Comparison of ENCODE assay signal across 8 mouse cellular contexts in genomic region chr8:35193771-35194170, GRCm38 (mm10).
DNase-seq lines count a peak whose midpoint lies in the region; ATAC-seq and TF ChIP-seq lines count a peak whose summit lies in the region.

No protein-coding gene starts in this region.

- no peak overlapping the region for H3K9ac ChIP-seq in liver, adult 2 months (ENCODE audit: low read depth, low read length)
- no peak overlapping the region for H3K9ac ChIP-seq in liver, embryonic 12.5 days
- no peak overlapping the region for H3K9ac ChIP-seq in forebrain, postnatal 0 days
- no peak overlapping the region for H3K9ac ChIP-seq in lung, postnatal 0 days (replicated peaks; ENCODE audit: low read depth)

- no peaks in the 10 kb centered on the region for H3K9me3 ChIP-seq in liver, embryonic 12.5 days (replicated peaks)
- no peaks in the 10 kb centered on the region for H3K9me3 ChIP-seq in forebrain, postnatal 0 days (ENCODE audit: low read length)
- no peaks in the 10 kb centered on the region for H3K9me3 ChIP-seq in lung, postnatal 0 days (ENCODE audit: low read length)

- DNase-seq in embryo, embryonic 10 days (ENCODE audit: low spot score): peak; percentile 22
- no peak for DNase-seq in embryo, embryonic 11 days
- DNase-seq in liver, adult 2 months (ENCODE audit: extremely low read depth, low read depth, low spot score): peak; percentile 89
- DNase-seq in forebrain, postnatal 0 days: peak; percentile 56
- DNase-seq in lung, postnatal 0 days (ENCODE audit: low spot score): peak; percentile 79
- DNase-seq in testis, postnatal 14 days (ENCODE audit: low spot score): no peak

- no peaks in the 10 kb centered on the region for H3K27me3 ChIP-seq in liver, adult 2 months (ENCODE audit: control insufficient read depth, insufficient read depth, low read length)
- H3K27me3 ChIP-seq in liver, embryonic 12.5 days (replicated peaks): no peaks in the 10 kb centered on the region
- no peaks in the 10 kb centered on the region for H3K27me3 ChIP-seq in forebrain, postnatal 0 days (ENCODE audit: insufficient read depth, low read length)
- no peaks in the 10 kb centered on the region for H3K27me3 ChIP-seq in lung, postnatal 0 days (replicated peaks; ENCODE audit: insufficient read depth, low read length)

- TF ChIP-seq POLR2A in liver, adult 2 months (IDR thresholded peaks at IDR 0.05; ENCODE audit: extremely low read depth, insufficient read depth, low read length): no peak

- no peak overlapping the region for H3K4me2 ChIP-seq in liver, embryonic 12.5 days
- no peak overlapping the region for H3K4me2 ChIP-seq in forebrain, postnatal 0 days (ENCODE audit: low read depth)
- H3K4me2 ChIP-seq in lung, postnatal 0 days (replicated peaks; ENCODE audit: low read depth, low read length): no peak overlapping the region

- H3K79me2 ChIP-seq in liver, adult 2 months (ENCODE audit: control insufficient read depth, insufficient read depth, low read length): no peaks in the 10 kb centered on the region

- TF ChIP-seq EP300 in lung, postnatal 0 days (IDR thresholded peaks at IDR 0.05): no peak

- TF ChIP-seq CTCF in liver, adult 2 months (IDR thresholded peaks at IDR 0.05; ENCODE audit: low read depth, low read length): peak; percentile 63
- peak; percentile 46 for TF ChIP-seq CTCF in forebrain, postnatal 0 days (IDR thresholded peaks at IDR 0.05; ENCODE audit: low read depth)
- TF ChIP-seq CTCF in lung, postnatal 0 days (IDR thresholded peaks at IDR 0.05): peak; percentile 57

- H3K36me3 ChIP-seq in liver, adult 2 months (ENCODE audit: control insufficient read depth, insufficient read depth, low read length): no peaks in the 10 kb centered on the region
- H3K36me3 ChIP-seq in liver, embryonic 12.5 days: no peaks in the 10 kb centered on the region
- H3K36me3 ChIP-seq in forebrain, postnatal 0 days (ENCODE audit: insufficient read depth): no peaks in the 10 kb centered on the region
- H3K36me3 ChIP-seq in lung, postnatal 0 days (ENCODE audit: insufficient read depth, low read length): no peaks in the 10 kb centered on the region

- no peak overlapping the region for H3K4me3 ChIP-seq in liver, adult 2 months (ENCODE audit: insufficient read depth, low read depth, low read length)
- no peak overlapping the region for H3K4me3 ChIP-seq in liver, embryonic 12.5 days
- no peak overlapping the region for H3K4me3 ChIP-seq in forebrain, postnatal 0 days (ENCODE audit: low read depth, low read length)
- no peak overlapping the region for H3K4me3 ChIP-seq in lung, postnatal 0 days (ENCODE audit: low read depth, low read length)

- WGBS in liver, adult 2 months: 0% methylated on average over 1 of the region's 1 CpGs
- WGBS in liver, embryonic 12.5 days (ENCODE audit: insufficient replicate concordance): 55% methylated on average over 1 of the region's 1 CpGs
- WGBS in forebrain, postnatal 0 days: 4% methylated on average over 1 of the region's 1 CpGs
- WGBS in lung, postnatal 0 days: 7% methylated on average over 1 of the region's 1 CpGs

- peaks cover 2% of the 10 kb centered on the region; the same call in 1 of the 2 replicates for H3K4me1 ChIP-seq in liver, adult 2 months (ENCODE audit: control insufficient read depth, insufficient read depth, low read length)
- no peaks in the 10 kb centered on the region for H3K4me1 ChIP-seq in liver, embryonic 12.5 days
- no peaks in the 10 kb centered on the region for H3K4me1 ChIP-seq in forebrain, postnatal 0 days (ENCODE audit: insufficient read depth)
- peaks cover 2% of the 10 kb centered on the region; the same call in 1 of the 2 replicates for H3K4me1 ChIP-seq in lung, postnatal 0 days (ENCODE audit: insufficient read depth, low read depth, low read length)

- H3K27ac ChIP-seq in liver, adult 2 months (replicated peaks; ENCODE audit: insufficient read depth, low read depth, low read length): no peak overlapping the region
- H3K27ac ChIP-seq in liver, embryonic 12.5 days: no peak overlapping the region
- no peak overlapping the region for H3K27ac ChIP-seq in forebrain, postnatal 0 days (ENCODE audit: low read depth, low read length)
- no peak overlapping the region for H3K27ac ChIP-seq in lung, postnatal 0 days (ENCODE audit: low read length)

- no peak for ATAC-seq in liver, embryonic 12.5 days
- ATAC-seq in forebrain, postnatal 0 days: peak; percentile 69
- ATAC-seq in lung, postnatal 0 days: peak; percentile 64
- no peak for ATAC-seq in megakaryocyte, adult 5-6 weeks (ENCODE audit: poor library complexity, severe bottlenecking)

Comparison
In these comparisons a context has a peak if more than half of its experiments do, and no peak if none do; other contexts are left out.
1. DNase-seq: peak in embryo, embryonic 10 days (single experiment), liver, adult 2 months (single experiment), forebrain, postnatal 0 days (single experiment) and lung, postnatal 0 days (single experiment); none in embryo, embryonic 11 days (single experiment) and testis, postnatal 14 days (single experiment).
2. ATAC-seq: peak in forebrain, postnatal 0 days (single experiment) and lung, postnatal 0 days (single experiment); none in liver, embryonic 12.5 days (single experiment) and megakaryocyte, adult 5-6 weeks (single experiment).
3. Peak in every context shown above with its lines, with median percentiles within 50 percentile points of each other: CTCF ChIP-seq.